Mouse (Mus musculus) right cerebral cortex, postnatal 36 days (tissue): ENCODE data around the gene Paqr5.
A peak's percentile ranks its signal among the peaks of the same experiment; 100 is the strongest.

ENCODE experiments used
- DNase-seq, 2 experiments: peaks; one replicate each; pipeline ENCODE4 v3.0.0; 2022; ENCODE audit warnings: low spot score in 2 of 2, mixed read lengths in 1 of 2

Gene Paqr5

DNA sequence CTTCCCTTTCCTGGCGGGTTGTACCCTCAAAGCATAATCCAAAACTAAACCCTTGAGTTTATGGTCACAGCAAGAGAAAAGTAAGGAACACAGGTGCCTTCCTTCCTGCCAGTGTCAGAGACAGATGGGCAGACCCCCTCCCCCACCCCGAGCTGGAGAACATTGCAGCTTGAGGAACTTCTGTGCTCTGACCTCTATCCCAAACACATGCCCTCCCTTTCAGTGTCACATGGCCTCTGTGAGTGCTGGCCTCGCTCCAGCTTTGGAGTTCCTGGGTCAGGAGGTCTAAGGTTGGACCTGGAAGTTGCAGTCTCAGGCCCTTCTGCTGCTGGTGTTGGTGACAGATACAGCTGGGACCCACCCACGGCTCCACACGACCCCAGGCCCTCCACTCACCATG, 65.9 kb downstream of the Paqr5 start:
- no peak for DNase-seq

DNA sequence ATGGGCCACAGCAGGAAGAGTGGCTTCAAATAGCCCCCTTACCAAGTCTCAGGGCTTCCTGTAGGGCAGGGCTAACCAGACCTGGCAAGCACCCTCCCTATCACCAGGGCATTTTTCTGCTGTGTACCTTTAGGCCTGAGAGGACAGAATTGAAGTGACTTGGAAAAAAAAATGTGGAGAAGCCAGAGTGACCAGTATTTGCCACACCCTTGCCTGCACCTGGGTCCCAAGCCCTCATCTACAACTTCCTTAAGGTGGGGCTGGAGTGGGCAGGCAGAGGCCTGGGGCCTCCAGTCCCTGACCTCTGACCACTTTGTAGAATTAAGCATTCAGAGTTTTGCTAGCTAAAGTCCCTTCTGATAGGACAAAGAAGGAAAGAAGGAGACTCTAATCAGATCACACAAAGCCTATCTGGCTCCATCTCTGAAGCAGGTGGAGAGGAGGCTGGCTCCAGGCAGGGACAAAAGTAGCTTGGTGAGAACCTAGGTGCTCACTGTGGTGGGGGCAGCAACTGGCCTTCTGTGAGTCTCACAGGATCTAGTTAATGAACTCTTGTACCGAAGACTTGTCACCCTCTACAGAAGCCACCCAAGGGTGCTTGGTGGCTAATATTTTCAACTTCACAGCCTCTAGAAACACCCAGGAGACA, 66.6 kb downstream of the Paqr5 start:
- DNase-seq: no peak

DNA sequence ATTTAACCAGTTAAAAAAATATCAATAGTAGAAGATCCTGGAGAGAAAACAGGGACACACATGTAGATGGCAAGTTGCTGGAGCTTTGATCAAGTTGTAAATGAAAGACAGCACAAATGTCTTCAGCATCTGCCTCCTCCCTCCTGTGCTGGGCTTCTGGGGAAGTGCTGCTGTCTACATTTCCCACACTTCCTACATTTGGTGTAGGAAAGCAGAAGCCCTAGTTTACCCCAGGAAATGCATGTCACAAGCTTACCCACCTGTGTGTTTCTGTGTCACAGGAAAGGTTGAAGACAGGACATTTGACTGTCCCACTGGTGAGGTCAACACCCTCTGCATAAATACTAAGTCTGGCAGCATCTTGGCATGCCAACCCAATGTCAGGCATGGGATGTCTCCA, 71.9 kb downstream of the Paqr5 start:
- no peak for DNase-seq

DNA sequence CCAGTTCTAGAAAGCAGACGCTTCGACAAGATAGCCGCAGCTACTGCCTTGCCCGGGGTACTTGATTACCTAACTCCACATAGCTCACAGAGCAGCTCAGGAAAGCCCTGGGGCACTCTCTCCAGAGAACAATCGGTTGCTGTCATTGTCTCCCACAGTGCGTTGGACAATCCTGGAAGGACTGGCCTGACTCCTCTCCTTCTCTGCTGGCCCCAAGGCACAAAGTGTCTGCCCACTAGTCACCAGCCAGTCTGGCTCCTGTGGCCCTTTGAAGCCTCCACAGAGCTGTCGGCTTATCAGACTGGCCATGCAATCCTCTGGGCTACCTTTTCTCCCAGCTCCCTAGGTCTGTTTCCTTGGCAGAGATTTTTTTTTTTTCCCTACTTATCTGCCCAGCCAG, 74.4 kb downstream of the Paqr5 start:
- no peak for DNase-seq

DNA sequence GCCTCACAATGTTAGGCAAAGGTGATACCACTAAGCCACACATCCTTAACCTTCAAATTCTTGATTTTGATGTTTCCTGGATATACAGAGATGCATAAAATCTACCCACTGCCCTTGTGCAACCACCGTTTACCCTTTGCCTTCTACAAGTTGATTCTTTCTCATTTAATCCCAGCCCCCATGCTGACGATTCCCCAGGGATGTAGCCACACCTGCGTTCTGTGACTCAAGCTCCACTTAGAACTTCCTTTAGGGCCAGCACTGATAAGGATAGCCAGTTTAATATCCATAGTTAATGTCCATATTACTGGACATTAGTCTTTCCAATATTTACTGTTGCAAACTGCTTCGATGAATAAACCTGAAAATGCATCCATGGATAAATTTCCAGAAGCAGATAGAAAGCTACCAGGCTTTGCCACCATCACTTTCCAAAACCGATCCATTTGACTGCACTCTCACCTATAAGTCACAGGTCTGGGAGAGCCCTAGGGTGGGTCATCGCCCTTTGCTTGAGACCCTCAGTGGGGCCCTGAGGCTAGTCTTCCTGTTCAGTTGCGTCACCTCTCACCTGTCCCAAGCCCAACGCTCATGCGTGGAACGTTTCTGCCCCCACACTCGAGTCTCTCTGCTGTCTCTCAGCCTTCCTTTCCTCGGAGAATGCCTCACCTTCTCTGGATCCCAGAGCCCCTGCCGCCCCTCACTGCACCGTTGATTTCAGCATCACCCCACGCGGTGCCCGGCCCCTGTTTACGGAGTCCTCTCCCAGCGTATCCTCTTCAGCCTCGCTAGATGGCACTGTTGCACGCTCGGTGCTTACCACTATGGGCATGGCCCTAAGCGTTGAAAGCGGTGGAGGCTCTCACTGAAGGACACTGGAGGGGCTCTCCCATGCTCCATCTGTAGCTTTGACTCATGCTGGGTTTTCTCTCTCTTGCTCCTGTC, 79.0 kb downstream of the Paqr5 start:
- peak; percentile 30 to 52 for DNase-seq

DNA sequence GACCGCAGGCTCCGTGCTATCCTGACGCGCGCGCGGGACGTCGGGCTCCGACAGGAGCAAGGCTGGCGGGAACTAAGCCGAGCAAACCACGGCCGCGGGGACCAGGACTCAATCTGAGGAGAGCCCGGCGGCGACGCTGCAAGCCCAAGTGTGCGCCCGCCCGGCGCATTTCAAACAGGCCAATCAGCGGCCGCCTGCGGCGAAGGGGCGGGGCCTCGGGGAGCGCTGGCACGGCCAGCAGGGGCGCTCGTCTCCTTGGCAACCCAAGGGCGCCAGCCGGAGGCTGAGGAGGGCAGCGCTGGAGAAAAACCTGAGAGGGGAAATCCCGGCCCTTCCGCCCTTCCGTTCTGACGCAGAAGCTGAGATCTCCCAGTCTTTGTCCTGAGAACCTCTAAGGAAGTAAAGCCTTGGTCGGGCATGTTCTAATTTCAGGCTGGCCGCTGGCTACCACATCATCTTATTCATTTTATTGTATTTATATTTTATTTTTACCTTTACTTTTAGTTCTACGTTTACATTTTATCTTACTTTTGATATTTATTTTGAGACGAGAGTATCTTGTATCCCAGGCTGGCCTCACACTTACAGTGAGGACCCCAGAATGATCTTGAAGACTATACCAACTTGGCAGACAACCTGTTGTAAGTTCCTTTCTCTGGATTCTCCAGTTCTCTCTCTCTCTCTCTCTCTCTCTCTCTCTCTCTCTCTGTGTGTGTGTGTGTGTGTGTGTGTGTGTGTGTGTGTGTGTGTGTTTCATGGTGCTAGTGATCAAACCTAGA, 79.8 kb downstream of the Paqr5 start, which contains the start of gene Kif23:
TSS of gene Kif23 (minus strand) at position 152 of the 779 bp plus-strand sequence.
- DNase-seq: peak; percentile 89 to 90

DNA sequence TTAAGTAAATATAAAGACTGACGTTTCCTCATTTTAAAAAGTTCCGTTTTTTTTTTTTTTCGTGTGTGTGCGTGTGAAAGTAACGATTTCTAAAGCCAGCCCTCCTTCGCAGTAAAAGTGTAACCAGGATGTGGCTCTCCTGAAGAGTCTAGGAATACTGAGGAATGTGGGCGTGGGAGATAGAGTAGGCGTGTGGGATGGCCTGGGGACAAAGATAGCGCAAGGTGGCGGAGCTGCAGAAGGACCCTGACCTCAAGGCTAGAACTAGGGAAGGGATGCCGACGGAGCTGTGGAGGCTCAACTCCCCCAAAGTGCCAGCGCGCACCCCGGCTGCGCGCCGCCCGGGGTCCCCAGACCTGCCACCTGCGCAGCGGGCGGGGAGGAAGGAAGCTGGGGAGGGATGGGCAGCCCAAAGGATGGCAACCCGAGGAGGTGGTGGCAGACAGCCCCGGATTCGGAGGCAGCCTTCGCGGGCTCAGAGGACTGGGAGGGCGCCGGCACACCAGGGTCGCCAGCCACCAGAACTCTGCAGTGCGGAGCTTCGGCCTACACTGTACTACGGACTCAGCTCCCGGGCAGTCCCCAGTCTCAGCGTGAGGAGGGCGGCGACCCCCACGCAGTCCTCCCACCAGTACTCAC, 80.6 kb downstream of the Paqr5 start:
- no peak for DNase-seq

DNA sequence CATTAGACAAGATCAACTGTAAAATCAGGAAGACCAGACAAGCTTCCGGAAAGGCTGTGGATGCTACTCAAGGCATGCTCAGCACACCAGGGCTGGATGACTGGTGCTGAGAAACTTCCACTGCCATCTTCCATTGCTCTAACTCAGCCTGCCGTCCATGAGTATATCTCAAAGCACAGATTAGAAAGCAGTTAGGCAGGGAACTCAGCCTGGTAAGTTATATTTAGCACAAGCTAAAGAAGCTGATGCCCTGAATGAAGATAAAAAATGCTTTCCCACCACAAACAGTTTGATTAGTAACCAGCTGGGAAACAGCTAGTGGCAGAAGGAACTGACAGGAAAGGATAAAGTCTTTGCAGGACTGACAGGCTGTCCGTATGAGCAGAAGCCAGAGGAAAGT, 85.6 kb downstream of the Paqr5 start:
- no peak for DNase-seq

DNA sequence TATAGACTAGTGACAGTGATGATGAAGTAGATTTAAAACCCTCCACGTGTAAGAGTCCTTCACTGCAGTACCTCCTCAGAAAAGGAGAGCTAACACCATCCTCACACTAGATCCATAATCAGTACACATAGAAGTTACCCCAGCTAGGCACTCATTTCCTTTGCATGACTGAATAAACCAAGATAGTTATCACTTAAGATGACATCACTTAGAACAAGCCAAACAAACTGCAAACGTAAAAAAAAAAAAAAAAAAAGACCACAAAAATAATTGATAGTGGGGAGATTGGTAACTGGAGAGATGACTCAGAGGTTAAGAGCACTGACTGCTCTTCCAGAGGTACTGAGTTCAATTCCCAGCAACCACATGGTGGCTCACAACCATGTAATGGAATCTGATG, 93.3 kb downstream of the Paqr5 start:
- DNase-seq: no peak

DNA sequence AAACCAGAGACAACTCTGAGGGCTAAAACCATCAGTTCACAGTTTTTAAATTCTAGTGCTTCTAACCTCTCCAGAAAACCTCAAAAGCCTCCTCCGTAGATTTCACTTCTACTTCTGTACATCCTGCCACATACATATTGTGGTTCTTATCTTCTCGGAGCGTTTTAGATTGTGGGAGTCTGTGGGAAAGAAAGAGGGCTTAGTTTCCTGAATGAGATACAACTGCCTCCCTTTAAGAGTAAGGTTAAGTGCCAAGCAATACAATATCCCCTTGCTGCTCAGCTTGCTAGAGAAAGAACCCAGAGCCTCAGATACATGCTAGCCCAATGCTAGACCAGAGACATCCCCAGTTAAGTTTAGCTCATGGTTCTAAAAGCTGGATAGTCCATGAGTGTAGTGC, 94.6 kb downstream of the Paqr5 start:
- no peak for DNase-seq

DNA sequence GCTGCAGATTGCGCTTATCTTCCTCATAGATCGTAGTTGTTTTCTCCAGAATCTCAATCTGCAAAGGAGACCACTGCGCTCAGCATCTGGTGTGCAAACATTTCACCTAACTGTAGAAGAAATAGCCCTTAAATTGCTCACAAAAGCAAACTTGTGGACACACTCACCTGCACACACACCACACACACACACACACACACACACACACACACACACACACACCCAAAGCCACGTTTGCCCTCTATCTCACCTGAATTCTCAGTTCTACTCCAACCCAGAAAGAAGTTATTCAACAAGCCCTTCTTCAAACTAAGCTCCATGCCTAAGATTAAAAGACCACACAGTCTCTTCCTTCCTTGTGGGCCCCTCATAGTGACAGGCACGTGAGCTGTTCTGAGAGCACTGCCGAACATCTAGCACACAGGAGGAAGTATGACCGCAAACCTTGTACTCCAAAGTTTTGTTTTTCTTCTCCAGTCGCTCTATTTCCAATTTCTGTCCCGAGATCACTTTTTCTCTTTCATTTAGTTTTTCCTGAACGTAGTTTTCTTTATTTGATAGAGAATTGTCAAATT, 101.5 kb downstream of the Paqr5 start:
- DNase-seq: no peak

DNA sequence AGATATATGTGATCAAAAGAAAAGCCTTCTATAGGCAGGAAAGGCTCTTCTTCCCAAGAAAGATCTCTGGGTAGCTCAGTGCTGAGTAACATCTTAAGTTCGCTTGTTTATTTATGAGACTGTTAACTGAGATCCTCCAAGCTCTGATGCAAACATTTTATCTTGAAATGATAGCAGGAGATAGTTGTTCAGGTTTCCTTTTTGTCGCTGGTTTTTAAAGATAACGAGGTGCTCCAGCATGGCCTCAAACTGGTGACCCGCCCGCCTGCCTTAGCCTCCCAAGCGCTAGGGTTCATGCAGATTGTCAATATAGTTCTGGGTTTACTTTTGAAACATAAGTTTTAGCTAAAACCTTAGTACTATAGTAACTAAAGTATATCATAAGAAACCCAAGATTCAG, 106.3 kb downstream of the Paqr5 start:
- no peak for DNase-seq

DNA sequence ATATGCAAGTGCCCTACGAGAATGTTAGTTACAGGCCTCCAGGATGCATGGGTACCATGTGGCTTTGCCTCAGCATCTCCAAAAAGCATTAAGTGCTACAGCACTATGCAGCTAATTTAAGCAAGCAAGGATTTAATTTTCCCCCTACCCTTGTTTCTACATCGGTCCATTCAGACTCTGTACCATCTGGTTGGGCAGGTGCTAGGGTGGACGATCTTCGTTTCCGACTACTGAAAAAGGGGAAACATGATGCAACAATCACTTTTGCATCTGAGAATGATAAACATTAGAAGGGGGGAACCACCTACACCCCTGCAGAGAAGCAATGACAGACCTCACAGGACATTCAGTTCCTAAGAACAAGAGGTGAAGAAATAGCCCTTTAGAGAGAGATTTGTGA, 107.2 kb downstream of the Paqr5 start:
- no peak for DNase-seq

DNA sequence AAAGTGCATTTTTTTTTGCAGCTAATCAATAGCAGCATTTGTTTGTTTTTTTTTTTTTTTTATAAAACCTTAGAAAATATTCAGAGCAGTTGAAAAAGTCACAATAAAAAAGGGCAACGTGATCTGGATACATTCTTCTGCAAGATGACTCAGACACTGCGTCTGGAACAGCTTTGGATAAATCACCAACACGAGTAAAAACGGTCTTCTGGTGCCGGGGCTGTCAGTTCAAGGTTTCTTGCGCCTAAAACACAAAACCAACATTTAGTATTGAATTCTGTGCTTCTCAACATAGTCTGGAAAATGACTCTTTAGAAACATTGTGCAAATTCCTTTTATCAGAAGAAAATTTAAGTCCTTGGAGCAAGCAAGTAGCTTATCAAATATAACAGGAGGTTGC, 109.2 kb downstream of the Paqr5 start:
- no peak for DNase-seq

DNA sequence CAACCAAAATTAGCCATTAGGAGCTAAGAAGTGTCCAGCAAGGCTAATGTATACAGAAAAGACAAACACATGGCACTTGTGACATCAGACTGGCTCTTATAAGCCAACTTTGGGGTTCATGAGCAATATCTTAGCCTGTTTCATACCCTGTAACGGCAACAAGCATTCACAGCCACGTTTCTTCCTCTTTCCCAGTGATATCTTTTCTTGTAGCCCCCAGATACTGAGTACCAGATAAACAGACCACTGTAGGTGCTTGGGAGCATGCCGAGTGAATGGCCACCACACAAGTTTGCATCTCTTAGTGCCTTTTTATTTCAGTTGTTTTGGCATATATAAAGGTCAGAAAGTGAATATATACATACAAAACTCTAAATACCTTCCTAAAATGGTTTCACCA, 109.7 kb downstream of the Paqr5 start:
- DNase-seq: no peak

DNA sequence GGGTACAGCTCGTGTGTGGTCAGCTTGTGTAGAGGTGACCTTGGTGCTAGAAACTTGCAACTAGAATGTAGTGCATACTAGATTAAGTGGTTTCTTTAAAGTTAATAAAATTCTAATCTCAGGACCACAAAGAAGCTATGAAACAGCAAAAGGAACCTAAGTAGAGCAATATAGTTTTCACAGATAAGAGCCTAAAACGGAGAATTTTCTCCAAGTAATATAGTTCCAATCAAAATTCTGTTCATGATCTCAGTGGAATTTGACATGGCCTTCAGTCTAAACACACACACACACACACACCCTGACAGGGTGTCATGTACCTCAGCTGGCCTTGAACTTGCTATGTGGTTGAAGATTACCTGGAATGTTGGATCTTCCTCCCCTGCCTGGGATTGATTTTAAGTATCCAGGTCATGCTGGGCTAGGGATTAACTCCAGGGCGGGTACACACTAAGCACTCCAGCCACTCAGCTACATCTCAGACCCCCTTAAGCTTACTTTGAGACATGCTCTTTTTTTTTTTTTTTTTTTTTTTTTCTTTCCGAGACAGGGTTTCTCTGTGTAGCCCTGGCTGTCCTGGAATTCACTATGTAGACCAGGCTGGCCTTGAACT, 111.2 kb downstream of the Paqr5 start:
- DNase-seq: no peak

DNA sequence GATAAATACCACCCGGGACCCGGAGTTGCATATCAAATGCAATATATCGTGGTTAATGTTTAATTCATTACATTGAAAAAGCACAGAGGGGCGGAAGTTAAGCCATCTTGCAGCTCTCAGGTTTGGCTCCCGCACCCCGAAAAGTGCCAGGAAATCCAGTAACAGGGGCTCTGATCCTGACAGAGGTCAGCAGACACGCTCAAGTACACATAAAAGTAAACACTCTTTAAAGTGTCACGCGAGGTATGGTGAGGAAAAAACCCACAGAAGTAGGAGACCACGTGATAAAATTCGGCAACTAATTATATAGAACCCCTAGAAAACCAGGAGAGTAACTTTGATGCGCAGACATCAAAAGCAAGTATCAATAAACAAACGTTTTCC, 111.7 kb downstream of the Paqr5 start:
- DNase-seq: no peak

DNA sequence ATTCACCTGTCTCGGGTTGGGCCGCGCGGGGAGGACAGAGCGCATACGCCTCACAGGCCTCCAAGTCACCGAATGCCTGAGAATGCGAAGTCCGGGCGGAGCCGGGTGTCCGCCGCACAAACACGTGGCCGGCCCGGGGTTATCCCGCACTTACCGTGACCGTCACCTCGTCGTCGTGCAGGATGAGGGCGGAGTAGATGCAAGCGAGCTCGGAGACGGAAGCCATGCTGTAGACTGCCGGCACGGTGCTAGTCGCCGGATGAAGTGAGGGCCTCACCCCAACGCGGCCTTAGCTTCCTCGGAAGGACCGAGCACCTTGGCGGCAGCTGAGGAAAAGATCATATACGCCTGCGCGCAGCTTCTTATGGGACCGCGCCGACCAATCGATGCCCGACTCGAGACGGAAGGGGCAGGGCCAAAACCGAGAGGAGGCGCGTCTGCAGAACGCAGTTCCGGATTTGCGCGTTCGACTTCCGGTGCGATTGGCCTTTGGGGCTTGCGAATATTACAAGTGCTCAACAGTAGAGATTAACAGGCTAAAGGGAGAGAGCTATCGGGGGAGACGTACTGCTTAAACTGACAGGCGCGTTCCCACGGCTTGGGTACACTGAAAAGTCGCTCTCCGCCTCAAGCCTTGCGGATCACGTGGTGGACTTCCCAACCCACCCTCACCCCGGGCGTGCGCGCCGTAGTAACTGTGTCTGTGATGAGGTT, 112.3 kb downstream of the Paqr5 start, which contains the start of gene Rplp1:
TSS of gene Rplp1 (minus strand) at position 340 of the 714 bp plus-strand sequence.
- peak; percentile 95 to 96 for DNase-seq

DNA sequence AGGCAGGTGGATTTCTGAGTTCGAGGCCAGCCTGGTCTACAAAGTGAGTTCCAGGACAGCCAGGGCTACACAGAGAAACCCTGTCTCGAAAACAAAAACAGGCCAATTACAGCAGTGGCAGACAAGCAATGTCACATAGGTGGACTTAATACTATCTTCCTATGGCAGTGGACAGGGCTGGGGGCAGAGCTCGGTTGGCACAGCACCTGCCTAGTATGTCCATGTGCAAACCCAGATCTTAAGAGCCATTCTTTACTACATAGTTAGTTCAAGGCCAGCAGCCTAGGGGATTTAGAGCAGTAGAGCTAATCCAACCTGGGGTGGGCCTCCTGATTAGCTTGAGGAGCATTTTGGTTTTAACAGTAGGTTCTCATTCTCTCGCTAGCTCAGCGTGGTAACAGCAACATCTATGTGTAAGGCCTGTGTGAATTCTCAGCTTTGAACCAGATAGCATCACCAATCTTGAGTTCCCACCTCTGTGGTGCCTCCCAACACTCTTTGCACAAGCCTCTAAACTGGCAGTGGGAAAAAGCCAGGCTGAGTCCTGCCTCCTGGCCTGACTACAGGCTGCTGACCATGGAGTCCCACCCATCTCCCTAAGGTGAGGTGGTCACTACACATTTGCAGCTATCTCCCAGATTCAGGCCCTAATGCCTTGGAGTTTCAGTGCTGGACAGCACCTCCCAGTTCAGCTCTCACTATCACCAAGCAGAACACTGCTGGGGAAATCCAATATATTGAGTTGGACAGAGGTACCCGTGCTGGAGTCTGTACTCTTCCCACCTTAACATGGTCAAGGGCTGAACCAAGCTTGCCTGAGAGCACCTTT, 115.1 kb downstream of the Paqr5 start:
- DNase-seq: no peak
